Mouse (Mus musculus) large intestine, adult 2 months (tissue): ENCODE measurements around the gene Pkp4. TPM values are rescaled to one million over a fixed set of nuclear protein-coding genes. Genes with fewer than 3 reads are reported as not detected.
"Not testable (repeated sequence)": the region's sequence is repeated elsewhere in the genome, so short reads cannot be mapped to it uniquely, and the experiment has no call there.

ENCODE experiments used
- DNase-seq: peaks from one replicate; pipeline ENCODE4 v3.0.0-alpha.2; 2012; ENCODE audit warnings: low read depth, low spot score
- WGBS: fragments of 180-500 bp; shearing (Covaris S2); methylation state at CpG from one replicate; pipeline ENCODE4 v1.1.7; 2018; 5-methylcytosine and 5-hydroxymethylcytosine counted together
- polyA plus RNA-seq: library from polyadenylated mRNA; depleted of rRNA; stranded (reverse); fragments of >200 nt; gene quantifications from 2 replicates; pipeline ENCODE4 v1.2.3, GENCODE M21; 2012

The Pkp4 gene
- polyA plus RNA-seq, 1 experiment: 33.5 TPM

- no peak for DNase-seq
- 90% methylated on average over 5 of the region's 5 CpGs for WGBS
Measured at GRCm38 (mm10) chr2:59355531-59356289, 195.1 kb downstream of the Pkp4 start.

GRCm38 (mm10) chr2:59359760-59360342 is 199.2 kb downstream of the Pkp4 start:
- 80% methylated on average over 9 of the region's 9 CpGs for WGBS

GRCm38 (mm10) chr2:59361350-59361780 is 200.7 kb downstream of the Pkp4 start:
- no peak for DNase-seq
- 62% methylated on average over 4 of the region's 4 CpGs for WGBS

More at GRCm38 (mm10) chr2:59359760-59360342, 199.2 kb downstream of the Pkp4 start:
- DNase-seq: no peak

- DNase-seq: no peak
- 70% methylated on average over 3 of the region's 3 CpGs for WGBS
Measured at GRCm38 (mm10) chr2:59364156-59364842, 203.6 kb downstream of the Pkp4 start.

- 92% methylated on average over 4 of the region's 4 CpGs for WGBS
Measured at GRCm38 (mm10) chr2:59367191-59367590, 206.5 kb downstream of the Pkp4 start.

GRCm38 (mm10) chr2:59373113-59373512 is 212.5 kb downstream of the Pkp4 start:
- 98% methylated on average over 2 of the region's 2 CpGs for WGBS
- no peak for DNase-seq

More at GRCm38 (mm10) chr2:59367191-59367590, 206.5 kb downstream of the Pkp4 start:
- no peak for DNase-seq

GRCm38 (mm10) chr2:59378096-59378495 is 217.4 kb downstream of the Pkp4 start:
- WGBS: 88% methylated on average over 9 of the region's 9 CpGs
- DNase-seq: no peak

- not testable (repeated sequence) for DNase-seq
- 99% methylated on average over 17 of the region's 17 CpGs for WGBS
Measured at GRCm38 (mm10) chr2:59378861-59379260, 218.2 kb downstream of the Pkp4 start.

- WGBS: 97% methylated on average over 17 of the region's 17 CpGs
- DNase-seq: no peak
Measured at GRCm38 (mm10) chr2:59383231-59383630, 222.6 kb downstream of the Pkp4 start.

GRCm38 (mm10) chr2:59383852-59384776 is 223.5 kb downstream of the Pkp4 start:
- DNase-seq: no peak
- WGBS: 86% methylated on average over 10 of the region's 10 CpGs

GRCm38 (mm10) chr2:59385211-59385935 is 224.7 kb downstream of the Pkp4 start:
- WGBS: 64% methylated on average over 4 of the region's 4 CpGs
- no peak for DNase-seq

- DNase-seq: no peak
- WGBS: 91% methylated on average over 5 of the region's 5 CpGs
Measured at GRCm38 (mm10) chr2:59389971-59390370, 229.3 kb downstream of the Pkp4 start.

GRCm38 (mm10) chr2:59393177-59393576 is 232.5 kb downstream of the Pkp4 start:
- 73% methylated on average over 1 of the region's 1 CpGs for WGBS
- no peak for DNase-seq

GRCm38 (mm10) chr2:59394651-59395050 is 234.0 kb downstream of the Pkp4 start:
- WGBS: 96% methylated on average over 4 of the region's 4 CpGs
- DNase-seq: no peak

GRCm38 (mm10) chr2:59395160-59395650 is 234.6 kb downstream of the Pkp4 start:
- not testable (repeated sequence) for DNase-seq
- WGBS: 38% methylated on average over 1 of the region's 1 CpGs

- DNase-seq: no peak
- WGBS: 89% methylated on average over 1 of the region's 1 CpGs
Measured at GRCm38 (mm10) chr2:59396555-59396954, 235.9 kb downstream of the Pkp4 start.

GRCm38 (mm10) chr2:59397531-59397930 is 236.9 kb downstream of the Pkp4 start:
- DNase-seq: no peak

GRCm38 (mm10) chr2:59400901-59401378 is 240.3 kb downstream of the Pkp4 start:
- 75% methylated on average over 2 of the region's 2 CpGs for WGBS
- no peak for DNase-seq
